28 mouse cellular contexts compared by ENCODE assay signal in genomic region chr6:6230262-6230661, GRCm38 (mm10). TPM values are rescaled to one million over a fixed set of nuclear protein-coding genes. Genes with fewer than 3 reads are reported as not detected.
DNase-seq lines count a peak whose midpoint lies in the region; ATAC-seq and TF ChIP-seq lines count a peak whose summit lies in the region.
"Had no signal": no experiment of that assay in that cellular context is flagged by ENCODE, and none has a peak within 500 bp of the region (broad histone marks: within the 10 kb centered on the region; RNA-seq: fewer than 3 reads in every experiment).

No protein-coding gene starts in this region.

- no peaks in the 10 kb centered on the region for H3K9me3 ChIP-seq in CH12.LX (replicated peaks; ENCODE audit: low read length)
- H3K9me3 ChIP-seq: embryonic facial prominence, embryonic 12.5 days; embryonic facial prominence, embryonic 15.5 days; G1E; heart, embryonic 12.5 days; heart, embryonic 15.5 days; hindbrain, embryonic 12.5 days; hindbrain, embryonic 15.5 days had no signal

- 96% methylated on average over 2 of the region's 2 CpGs for WGBS in cerebellum, adult 2 months

- H3K4me3 ChIP-seq in CH12.LX (replicated peaks in 1 of 3; ENCODE audit: low read depth in 2 of 3, low read length in 2 of 3, poor library complexity in 1 of 3), result no peak overlapping the region
- H3K4me3 ChIP-seq in bone marrow macrophage, adult 2 months (ENCODE audit: insufficient read depth, low read length), result no peak overlapping the region
- no peak overlapping the region for H3K4me3 ChIP-seq in cerebellum, adult 2 months (replicated peaks; ENCODE audit: insufficient read depth, low read depth, low read length)
- H3K4me3 ChIP-seq: embryonic facial prominence, embryonic 12.5 days; embryonic facial prominence, embryonic 15.5 days; gastrocnemius, adult 2 months; heart, embryonic 12.5 days; heart, embryonic 15.5 days; hindbrain, embryonic 12.5 days; hindbrain, embryonic 15.5 days had no signal

- no peak for TF ChIP-seq POLR2A in CH12.LX (IDR thresholded peaks at IDR 0.05; ENCODE audit: low read depth, low read length)
- no peak for TF ChIP-seq POLR2A in bone marrow macrophage, adult 2 months (IDR thresholded peaks at IDR 0.05; ENCODE audit: borderline replicate concordance, low read depth, low read length)
- TF ChIP-seq POLR2A in cerebellum, adult 2 months (IDR thresholded peaks at IDR 0.05; ENCODE audit: borderline replicate concordance, insufficient read depth, low read length), result no peak

- in situ Hi-C loops in CH12.LX (cut with MboI; ENCODE audit: low pct_ligation_motif_present, low pct_unique_long_range_greater_than_20kb, low sequenced_read_pairs), result no loop called here

- H3K4me1 ChIP-seq in CH12.LX (ENCODE audit: control insufficient read depth in 1 of 2, insufficient read depth in 2 of 2), result peaks cover 0 to 9% of the 10 kb centered on the region in 2 experiments; a peak in 2 of 4 replicates
- H3K4me1 ChIP-seq in bone marrow macrophage, adult 2 months (ENCODE audit: control insufficient read depth, insufficient read depth, low read length), result peaks cover 7% of the 10 kb centered on the region
- no peaks in the 10 kb centered on the region for H3K4me1 ChIP-seq in cerebellum, adult 2 months (ENCODE audit: control insufficient read depth, insufficient read depth, low read length)
- H3K4me1 ChIP-seq: embryonic facial prominence, embryonic 12.5 days; embryonic facial prominence, embryonic 15.5 days; heart, embryonic 12.5 days; heart, embryonic 15.5 days; hindbrain, embryonic 12.5 days; hindbrain, embryonic 15.5 days had no signal

- H3K9ac ChIP-seq in CH12.LX (ENCODE audit: insufficient read depth, low read depth), result no peak overlapping the region
- H3K9ac ChIP-seq: embryonic facial prominence, embryonic 12.5 days; embryonic facial prominence, embryonic 15.5 days; forebrain, postnatal 0 days; heart, embryonic 12.5 days; heart, embryonic 15.5 days; hindbrain, embryonic 12.5 days; hindbrain, embryonic 15.5 days had no signal

- TF ChIP-seq CTCF in CH12.LX (conservative IDR thresholded peaks at IDR 0.05 in 1 of 2, IDR thresholded peaks at IDR 0.05 in 1 of 2; ENCODE audit: low read depth in 2 of 2, low read length in 2 of 2), result no peak
- TF ChIP-seq CTCF in bone marrow macrophage, adult 2 months (IDR thresholded peaks at IDR 0.05; ENCODE audit: low read depth, low read length), result no peak
- no peak for TF ChIP-seq CTCF in cerebellum, adult 2 months (IDR thresholded peaks at IDR 0.05; ENCODE audit: borderline replicate concordance, insufficient read depth, low read depth, low read length)

- TF ChIP-seq RAD21 in CH12.LX (IDR thresholded peaks at IDR 0.05; ENCODE audit: low read depth, low read length), result no peak

- ATAC-seq in megakaryocyte, adult 5-6 weeks (ENCODE audit: poor library complexity, severe bottlenecking), result peak; percentile 91
- ATAC-seq: activated CD4-positive, CD25-positive, alpha-beta regulatory T cell, adult 4 months; forebrain, embryonic 14.5 days; forebrain, postnatal 0 days; intestine, postnatal 0 days had no signal

- H3K4me2 ChIP-seq in CH12.LX (ENCODE audit: insufficient read depth, low read depth, poor library complexity, severe bottlenecking), result no peak overlapping the region
- H3K4me2 ChIP-seq: embryonic facial prominence, embryonic 12.5 days; embryonic facial prominence, embryonic 15.5 days; heart, embryonic 12.5 days; heart, embryonic 15.5 days; hindbrain, embryonic 12.5 days; hindbrain, embryonic 15.5 days had no signal

- H3K36me3 ChIP-seq in CH12.LX (replicated peaks in 1 of 2; ENCODE audit: control insufficient read depth in 1 of 2, insufficient read depth in 1 of 2, low read length in 1 of 2), result no peaks in the 10 kb centered on the region
- H3K36me3 ChIP-seq: embryonic facial prominence, embryonic 12.5 days; embryonic facial prominence, embryonic 15.5 days; G1E; heart, embryonic 12.5 days; heart, embryonic 15.5 days; hindbrain, embryonic 12.5 days; hindbrain, embryonic 15.5 days had no signal

- H3K79me2 ChIP-seq in CH12.LX (replicated peaks; ENCODE audit: control insufficient read depth, extremely low read depth, insufficient read depth, poor library complexity, severe bottlenecking), result no peaks in the 10 kb centered on the region

- TF ChIP-seq EP300 in CH12.LX (IDR thresholded peaks at IDR 0.05; ENCODE audit: low read length), result peak; percentile 39; the same call in 1 of the 2 replicates

- DNase-seq in 3134 (ENCODE audit: extremely low read depth, insufficient read length, low spot score) (peak; percentile 27), CH12.LX (ENCODE audit: extremely low read depth) (peak; percentile 72)
- DNase-seq in cerebellum, adult 2 months, result no peak
- DNase-seq in retina, postnatal 1 day, result no peak
- DNase-seq in right cerebral cortex, adult 2 months (ENCODE audit: low spot score in 2 of 2), result no peak
- no peak for DNase-seq in cerebellum, postnatal 10 days
- DNase-seq: adrenal gland, adult 8-10 months; adrenal gland, postnatal 25 days; cerebellum, adult 18-20 months; cerebellum, adult 9-11 months; forebrain, postnatal 0 days; gastrocnemius, adult 2 months; gastrocnemius, postnatal 14 days; heart, adult 18-20 months; heart, postnatal 10 days; heart, postnatal 4 days had no signal

- no peak overlapping the region for H3K27ac ChIP-seq in CH12.LX (ENCODE audit: insufficient read depth, low read depth)
- 0 out of 2 replicates have a peak overlapping the region, but pooled peaks have one; percentile 18 for H3K27ac ChIP-seq in bone marrow macrophage, adult 2 months (ENCODE audit: insufficient read depth, low read depth, low read length)
- no peak overlapping the region for H3K27ac ChIP-seq in cerebellum, adult 2 months (ENCODE audit: insufficient read depth, low read length)
- H3K27ac ChIP-seq: embryonic facial prominence, embryonic 12.5 days; embryonic facial prominence, embryonic 15.5 days; gastrocnemius, adult 2 months; heart, embryonic 15.5 days; hindbrain, embryonic 12.5 days; hindbrain, embryonic 15.5 days had no signal

- H3K27me3 ChIP-seq in CH12.LX (replicated peaks), result no peaks in the 10 kb centered on the region
- H3K27me3 ChIP-seq in cerebellum, adult 2 months (ENCODE audit: control insufficient read depth, insufficient read depth, low read length), result no peaks in the 10 kb centered on the region; the same call in 1 of the 2 replicates
- H3K27me3 ChIP-seq: embryonic facial prominence, embryonic 12.5 days; embryonic facial prominence, embryonic 15.5 days; heart, embryonic 12.5 days; heart, embryonic 15.5 days; hindbrain, embryonic 12.5 days; hindbrain, embryonic 15.5 days had no signal

- dilution Hi-C loops in CH12.LX (cut with MboI; ENCODE audit: extremely low pct_ligation_motif_present, extremely low pct_unique_long_range_greater_than_20kb, low sequenced_read_pairs), result no loop called here

TF ChIP-seq in CH12.LX, 34 proteins besides CTCF, POLR2A, EP300 and RAD21:
- TF ChIP-seq E2F4 (IDR thresholded peaks at IDR 0.05; ENCODE audit: insufficient replicate concordance, low read depth, low read length) (no peak), MAZ (IDR thresholded peaks at IDR 0.05; ENCODE audit: low read depth, low read length) (no peak), SMC3 (IDR thresholded peaks at IDR 0.05; ENCODE audit: low read depth, low read length) (no peak), ZNF384 (IDR thresholded peaks at IDR 0.05; ENCODE audit: low read depth, low read length) (no peak), IRF4 (IDR thresholded peaks at IDR 0.05; ENCODE audit: low read depth, low read length) (0 out of 2 replicates have a peak, but pooled peaks have one; percentile 11), KAT2A (IDR thresholded peaks at IDR 0.05; ENCODE audit: insufficient replicate concordance, low read length) (no peak), UBTF (IDR thresholded peaks at IDR 0.05; ENCODE audit: low read depth, low read length) (no peak), ETS1 (conservative IDR thresholded peaks at IDR 0.05; ENCODE audit: low read depth, low read length) (peak; percentile 16; the same call in 1 of the 2 replicates), MAFK (IDR thresholded peaks at IDR 0.05; ENCODE audit: insufficient replicate concordance, low read length) (no peak), HCFC1 (IDR thresholded peaks at IDR 0.05; ENCODE audit: low read depth, low read length) (no peak), TBP (conservative IDR thresholded peaks at IDR 0.05; ENCODE audit: low read depth, low read length) (no peak), PAX5 (IDR thresholded peaks at IDR 0.05; ENCODE audit: low read length) (no peak), JUND (conservative IDR thresholded peaks at IDR 0.05; ENCODE audit: low read depth, low read length) (no peak), JUN (IDR thresholded peaks at IDR 0.05; ENCODE audit: insufficient read depth, low read depth, low read length) (no peak), BHLHE40 (IDR thresholded peaks at IDR 0.05; ENCODE audit: low read depth, low read length) (no peak), NRF1 (IDR thresholded peaks at IDR 0.05; ENCODE audit: low read depth, low read length) (no peak), ZC3H11A (IDR thresholded peaks at IDR 0.05; ENCODE audit: low read depth, low read length) (no peak), ZKSCAN1 (IDR thresholded peaks at IDR 0.05; ENCODE audit: borderline replicate concordance, low read depth, low read length) (no peak)

RNA-seq across cellular contexts. Expression of gene Slc25a13, which starts 13.3 kb away (rescaled TPM):
- total RNA-seq in CH12.LX (2012; rRNA removed) (not detected in 2 replicates), CH12.LX (2014; rRNA removed) (not detected in 2 replicates)
- not detected in 2 replicates for polyA plus RNA-seq in CH12.LX (2012; ENCODE audit: insufficient read length, low read depth)
- polyA plus RNA-seq in bone marrow macrophage, adult 2 months (2012; ENCODE audit: insufficient read depth, insufficient read length, missing spikeins), result 7.0 and 7.8 TPM in 2 replicates
- 16.6 and 17.1 TPM in 2 replicates for total RNA-seq in megakaryocyte, adult 5-6 weeks (2015)
- total RNA-seq in megakaryocyte, adult 5-6 weeks (2017), result 22.3 and 22.8 TPM in 2 replicates
- 5.1 and 5.8 TPM in 2 replicates for polyA plus RNA-seq in cerebellum, adult 2 months (2012; rRNA removed)

Comparison
In these comparisons a context has a peak if more than half of its experiments do, and no peak if none do; other contexts are left out.
1. DNase-seq: peak in 3134 (single experiment) and CH12.LX (single experiment); none in cerebellum, adult 2 months (0 of 2), retina, postnatal 1 day (single experiment), right cerebral cortex, adult 2 months (0 of 2) and cerebellum, postnatal 10 days (0 of 2).